Comparison of ENCODE assay signal across 8 mouse cellular contexts in the genomic region with DNA sequence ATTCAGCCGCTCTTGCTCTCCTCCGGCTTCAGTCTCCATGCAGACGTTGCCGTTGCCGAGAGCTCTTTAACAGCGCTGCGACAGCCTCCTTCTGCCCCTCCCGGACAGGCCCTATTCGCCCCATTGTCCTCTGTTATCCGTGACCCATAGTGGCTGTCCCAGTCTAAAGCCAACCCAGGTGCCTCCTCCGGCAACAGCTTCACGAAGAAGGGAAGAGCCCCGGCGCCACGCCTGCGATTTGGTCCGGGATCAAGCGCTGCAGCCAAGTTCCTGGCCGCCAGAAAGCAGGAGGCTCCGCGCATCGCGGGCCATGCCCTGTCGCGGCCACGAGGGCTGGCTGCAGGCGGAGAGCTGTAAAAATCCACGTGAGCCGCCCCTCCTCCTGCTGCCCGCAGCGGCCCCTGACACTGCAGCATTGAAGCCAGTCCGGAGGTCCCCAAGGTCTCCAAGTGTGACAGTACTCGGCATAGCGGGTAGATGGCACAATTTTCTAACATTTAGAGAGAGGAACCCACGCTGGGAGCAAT. TPM values are rescaled to one million over a fixed set of nuclear protein-coding genes. Genes with fewer than 3 reads are reported as not detected.
DNase-seq lines count a peak whose midpoint lies in the region; ATAC-seq lines count a peak whose summit lies in the region.

No protein-coding gene starts in this region.

- peak overlapping the region; percentile 31 for H3K4me3 ChIP-seq in hindbrain, embryonic 14.5 days (replicated peaks; ENCODE audit: low read length)
- H3K4me3 ChIP-seq in limb, embryonic 13.5 days, result peak overlapping the region; percentile 41
- peak overlapping the region; percentile 63 for H3K4me3 ChIP-seq in midbrain, embryonic 12.5 days

- peak overlapping the region; percentile 96 for H3K27ac ChIP-seq in hindbrain, embryonic 14.5 days
- H3K27ac ChIP-seq in limb, embryonic 13.5 days, result peak overlapping the region; percentile 10; the same call in 1 of the 2 replicates
- H3K27ac ChIP-seq in midbrain, embryonic 12.5 days (replicated peaks), result peak overlapping the region; percentile 98

- H3K36me3 ChIP-seq in hindbrain, embryonic 14.5 days (replicated peaks; ENCODE audit: control insufficient read depth, insufficient read depth), result no peaks in the 10 kb centered on the region
- no peaks in the 10 kb centered on the region for H3K36me3 ChIP-seq in limb, embryonic 13.5 days
- H3K36me3 ChIP-seq in midbrain, embryonic 12.5 days, result no peaks in the 10 kb centered on the region

- peaks cover 66% of the 10 kb centered on the region for H3K4me1 ChIP-seq in hindbrain, embryonic 14.5 days (replicated peaks; ENCODE audit: control insufficient read depth, insufficient read depth, low read length)
- peaks cover 62% of the 10 kb centered on the region for H3K4me1 ChIP-seq in limb, embryonic 13.5 days
- H3K4me1 ChIP-seq in midbrain, embryonic 12.5 days, result peaks cover 50% of the 10 kb centered on the region

- peaks cover 59% of the 10 kb centered on the region for H3K27me3 ChIP-seq in hindbrain, embryonic 14.5 days (ENCODE audit: control insufficient read depth, insufficient read depth, low read length)
- H3K27me3 ChIP-seq in limb, embryonic 13.5 days, result peaks cover 77% of the 10 kb centered on the region
- H3K27me3 ChIP-seq in midbrain, embryonic 12.5 days, result peaks cover 79% of the 10 kb centered on the region

- under 1% methylated on average over 34 of the region's 35 CpGs for WGBS in hindbrain, embryonic 14.5 days
- under 1% methylated on average over 35 of the region's 35 CpGs for WGBS in limb, embryonic 13.5 days
- under 1% methylated on average over 35 of the region's 35 CpGs for WGBS in midbrain, embryonic 12.5 days

- DNase-seq in adrenal gland, adult 18-20 months (ENCODE audit: low spot score in 2 of 2), result peak; percentile 74 to 82
- peak; percentile 37 for DNase-seq in cerebellum, adult 9-11 months
- DNase-seq in gastrocnemius, adult 8-10 months (ENCODE audit: low spot score in 2 of 2), result peak; percentile 65 to 78
- DNase-seq in hindbrain, embryonic 14.5 days (ENCODE audit: low spot score), result peak; percentile 86
- DNase-seq in urinary bladder, postnatal 25 days (ENCODE audit: low spot score), result peak; percentile 59
- no peak for DNase-seq in thymus, postnatal 14 days

- no peaks in the 10 kb centered on the region for H3K9me3 ChIP-seq in hindbrain, embryonic 14.5 days (ENCODE audit: control insufficient read depth, low read length)
- no peaks in the 10 kb centered on the region for H3K9me3 ChIP-seq in limb, embryonic 13.5 days
- H3K9me3 ChIP-seq in midbrain, embryonic 12.5 days, result no peaks in the 10 kb centered on the region

- ATAC-seq in hindbrain, embryonic 14.5 days (ENCODE audit: low FRiP score), result peak; percentile 70
- peak; percentile 37 for ATAC-seq in limb, embryonic 13.5 days (ENCODE audit: low FRiP score, low read depth)
- peak; percentile 75 for ATAC-seq in midbrain, embryonic 12.5 days (ENCODE audit: low FRiP score, low read depth)

- peak overlapping the region; percentile 92 for H3K9ac ChIP-seq in hindbrain, embryonic 14.5 days
- H3K9ac ChIP-seq in limb, embryonic 13.5 days, result peak overlapping the region; percentile 62
- H3K9ac ChIP-seq in midbrain, embryonic 12.5 days (replicated peaks), result peak overlapping the region; percentile 92

- H3K4me2 ChIP-seq in hindbrain, embryonic 14.5 days (replicated peaks), result peak overlapping the region; percentile 72
- H3K4me2 ChIP-seq in limb, embryonic 13.5 days (replicated peaks), result peak overlapping the region; percentile 73
- H3K4me2 ChIP-seq in midbrain, embryonic 12.5 days (replicated peaks), result peak overlapping the region; percentile 83

RNA-seq across cellular contexts. Expression of a gene that starts 20.5 kb away (rescaled TPM):
- 100 to 1,000 TPM in 1 of 2 experiments, 10 to 100 TPM in 1; 99.3 to 123 TPM for total RNA-seq in adrenal gland, adult 18-20 months (2021)
- 10 to 100 TPM; 18.0 to 21.0 (median 20.2) TPM for total RNA-seq in gastrocnemius, adult 8-10 months (2022)
- polyA plus RNA-seq in hindbrain, embryonic 14.5 days (2014; fragmentation: Nextera tagmentation; extraction: Ambion mirVana), result 105 and 127 TPM in 2 replicates
- polyA plus RNA-seq in limb, embryonic 13.5 days (2015; fragmentation: Nextera tagmentation; extraction: Ambion mirVana), result 62.3 and 65.9 TPM in 2 replicates
- 105 and 143 TPM in 2 replicates for polyA plus RNA-seq in midbrain, embryonic 12.5 days (2016; fragmentation: Nextera tagmentation; extraction: Ambion mirVana)

Comparison
In these comparisons a context has a peak if more than half of its experiments do, and no peak if none do; other contexts are left out.
1. H3K27ac ChIP-seq: peak in every context shown above with its lines; median percentile 98 in midbrain, embryonic 12.5 days; 96 in hindbrain, embryonic 14.5 days; 10 in limb, embryonic 13.5 days.